Mouse (Mus musculus) frontal cortex, postnatal 36 days (tissue): ENCODE measurements around the gene Nectin4.

Source experiments
- DNase-seq, 2 experiments: peaks; one replicate each; pipeline ENCODE4 v3.0.0; 2022; ENCODE audit warnings: low spot score in 2 of 2

The Nectin4 gene

DNA sequence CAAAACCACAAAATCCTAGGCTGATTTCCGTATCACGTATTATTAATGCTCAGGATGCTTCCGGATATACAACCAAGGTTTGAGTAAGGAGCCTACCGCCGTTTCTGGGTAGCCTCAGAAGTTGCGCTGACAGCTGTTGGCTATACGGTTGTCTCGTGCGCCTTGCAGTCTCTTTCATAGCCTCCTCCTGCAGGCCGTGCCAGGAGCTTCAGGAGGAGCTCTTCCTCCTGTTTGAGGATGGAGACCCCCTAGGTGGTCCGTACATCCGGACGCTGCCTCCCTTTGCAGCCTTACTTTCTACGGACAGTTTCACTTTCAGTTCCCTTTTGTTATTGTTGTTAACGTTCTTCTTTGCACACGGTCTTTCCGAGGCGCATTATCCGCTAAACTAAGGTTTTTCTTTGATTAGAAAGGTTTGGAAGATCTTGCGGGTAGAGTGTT, 42.1 kb downstream of the Nectin4 start:
- DNase-seq, result peak; percentile 13 to 26

DNA sequence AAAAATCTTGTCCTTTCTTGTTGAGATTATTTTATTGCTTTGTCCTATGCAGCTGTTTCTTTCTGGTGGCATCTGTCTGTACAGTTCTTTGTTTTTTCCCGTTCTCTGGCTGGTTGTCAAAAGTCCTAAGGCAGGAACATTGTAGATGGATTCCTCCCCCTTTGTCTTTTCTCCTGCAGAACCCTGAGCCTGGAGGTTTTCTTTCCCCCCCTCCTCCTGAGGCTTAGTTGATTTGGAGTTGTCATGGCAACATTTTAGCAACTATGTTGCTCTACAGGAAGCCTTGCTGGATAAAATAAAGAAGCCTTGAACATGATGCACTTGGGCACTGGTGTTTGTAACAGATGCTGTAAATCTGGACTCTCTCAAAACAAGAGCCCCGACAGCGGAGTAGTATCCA, 42.5 kb downstream of the Nectin4 start:
- peak; percentile 9 to 35 for DNase-seq

- DNase-seq, result no peak
Observed at GRCm38 (mm10) chr1:171413608-171414007, 43.7 kb downstream of the Nectin4 start.

- no peak for DNase-seq
Observed at GRCm38 (mm10) chr1:171418660-171419059, 48.8 kb downstream of the Nectin4 start, which contains the start of gene Tstd1. Gene Tstd1, plus strand, starts transcription at chr1:171418872.

DNA sequence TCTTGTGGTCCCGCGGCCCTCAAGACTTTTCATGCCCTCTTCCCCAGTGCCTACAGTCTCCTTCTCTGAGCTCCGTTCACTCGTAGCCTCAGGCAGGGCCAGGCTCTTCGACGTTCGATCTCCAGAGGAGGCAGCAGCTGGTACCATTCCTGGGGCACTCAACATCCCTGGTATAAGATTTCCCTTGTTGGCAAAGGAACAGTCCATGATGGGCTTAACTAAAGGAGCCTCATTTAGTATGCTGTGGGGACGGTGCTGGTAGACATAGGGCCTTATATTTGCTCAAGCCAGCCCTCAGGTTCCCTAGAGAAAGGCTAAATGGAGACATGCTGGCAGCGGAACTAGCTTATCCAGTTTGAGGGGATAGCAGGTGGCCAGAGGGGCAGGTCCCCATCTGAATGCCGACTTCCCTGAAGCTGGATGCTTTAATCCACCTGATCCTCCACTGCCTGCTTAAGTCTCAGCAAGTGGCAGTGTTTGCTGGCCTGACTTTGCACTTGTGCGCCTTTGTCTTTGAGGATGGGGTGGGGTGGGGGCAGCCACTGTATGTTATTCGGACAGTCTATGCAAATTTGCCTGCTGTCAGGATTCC, 49.5 kb downstream of the Nectin4 start:
- DNase-seq, result no peak

GRCm38 (mm10) chr1:171419905-171420304, 50.0 kb downstream of the Nectin4 start:
- DNase-seq, result no peak

DNA sequence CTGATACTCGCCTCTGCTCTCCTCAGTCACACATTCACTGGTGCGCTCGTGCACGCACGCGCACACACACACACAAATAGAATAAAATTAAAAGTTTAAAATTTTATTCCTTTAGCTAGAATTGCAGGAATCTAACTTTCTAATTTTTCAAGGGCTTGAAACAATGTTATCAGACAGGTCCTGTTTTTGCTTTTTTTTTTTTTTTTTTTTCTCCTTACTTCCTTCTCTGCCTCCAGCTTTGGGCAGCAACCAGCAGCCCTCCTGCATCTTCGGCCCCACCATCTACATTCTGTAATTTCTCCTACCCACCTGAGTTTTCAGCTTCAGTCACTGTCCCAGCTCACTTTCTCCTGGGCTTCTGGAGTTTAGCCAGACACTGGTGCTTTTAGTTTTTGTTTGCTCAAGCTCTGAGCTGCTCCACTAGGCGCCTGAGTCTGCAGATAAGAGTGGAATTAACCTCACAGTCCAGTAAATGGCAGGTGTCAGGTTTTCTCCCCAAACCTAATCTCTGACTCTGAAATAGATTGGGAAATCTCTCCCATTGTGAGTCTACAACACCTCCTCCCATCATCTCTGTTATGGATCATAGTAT, 52.7 kb downstream of the Nectin4 start:
- no peak for DNase-seq

DNA sequence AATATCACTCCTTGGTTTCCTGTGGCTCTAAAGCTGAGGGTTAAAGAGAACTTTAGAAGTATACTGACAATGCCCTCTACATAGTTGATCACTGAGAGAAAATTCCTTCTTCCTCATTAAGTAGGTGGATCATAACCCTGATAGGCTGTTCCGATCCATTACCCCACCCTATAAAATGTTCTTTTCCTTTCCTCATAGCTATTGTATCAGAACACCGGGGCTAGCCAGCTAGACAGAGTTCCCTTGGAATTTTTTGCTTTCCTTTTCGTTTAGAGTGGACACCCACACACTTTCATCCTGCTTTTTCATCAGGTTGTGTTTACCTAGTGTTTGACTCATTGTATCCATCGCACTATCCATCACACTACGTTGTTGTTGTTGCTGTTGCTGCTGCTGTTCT, 54.7 kb downstream of the Nectin4 start:
- no peak for DNase-seq

DNA sequence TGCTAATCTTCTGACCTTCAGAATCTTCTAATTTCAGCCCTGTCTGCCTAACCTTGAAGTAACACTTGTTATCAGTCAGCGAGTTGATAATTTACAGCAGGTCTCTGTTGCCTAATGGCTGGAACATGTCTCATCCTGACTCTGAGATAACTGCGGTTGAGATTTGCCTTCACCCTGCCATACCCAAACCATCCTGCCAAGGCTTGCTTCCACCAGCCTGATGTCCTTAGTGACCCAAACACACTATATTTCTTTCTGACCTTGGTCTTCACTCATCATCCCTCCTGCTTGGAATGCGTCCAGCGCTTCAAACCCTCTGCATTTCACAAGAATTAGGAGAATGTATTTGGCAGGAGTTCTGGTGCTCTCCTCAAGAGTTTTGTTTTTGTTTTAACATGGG, 55.2 kb downstream of the Nectin4 start:
- no peak for DNase-seq

GRCm38 (mm10) chr1:171432158-171432557, 62.3 kb downstream of the Nectin4 start:
- DNase-seq, result no peak

DNA sequence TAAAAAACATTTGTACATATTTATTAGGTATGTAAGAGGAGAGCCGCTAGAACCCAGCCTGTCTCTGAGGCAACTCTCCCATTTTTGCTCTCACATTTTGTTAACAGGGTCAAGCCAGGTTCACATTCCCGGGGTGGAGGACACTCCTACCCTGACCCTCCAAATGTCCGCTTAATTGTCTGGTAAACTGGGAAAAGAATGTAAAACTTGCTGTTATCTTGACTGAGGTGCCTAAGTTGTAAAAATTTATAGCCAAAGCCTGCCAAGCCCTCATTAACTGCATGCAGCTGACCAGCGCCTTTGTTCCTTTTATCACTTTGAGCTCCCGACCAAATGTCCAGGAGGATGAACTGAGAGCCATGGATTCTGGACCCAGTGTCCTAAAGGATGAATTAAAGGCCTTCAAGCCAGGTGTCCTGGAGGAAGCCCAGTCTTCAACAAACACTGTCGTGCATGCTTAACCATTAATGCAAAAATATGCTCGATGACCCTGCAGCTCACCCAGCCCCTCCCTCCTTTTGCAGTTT, 65.5 kb downstream of the Nectin4 start:
- DNase-seq, result no peak

GRCm38 (mm10) chr1:171435974-171436373, 66.1 kb downstream of the Nectin4 start:
- DNase-seq, result no peak

- DNase-seq, result peak in 1 of 2 experiments; percentile 15
Observed at GRCm38 (mm10) chr1:171437264-171438013, 67.5 kb downstream of the Nectin4 start, which contains the start of gene F11r. Gene F11r, plus strand, starts transcription at chr1:171437535.
